Mouse (Mus musculus) activated CD4-positive, CD25-positive, alpha-beta regulatory T cell, adult 4 months (primary cell): ENCODE measurements around the gene Ankrd66. TPM values are rescaled to one million over a fixed set of nuclear protein-coding genes. Genes with fewer than 3 reads are reported as not detected.
"Not testable (repeated sequence)": the region's sequence is repeated elsewhere in the genome, so short reads cannot be mapped to it uniquely, and the experiment has no call there.

Experiments used
- ATAC-seq: one replicate; pipeline ENCODE4 v1.8.0; 2017
- polyA plus RNA-seq, 2 experiments: library from polyadenylated mRNA; unstranded; fragments of 100-300 nt; shearing (Covaris generic); gene quantifications; one replicate each; pipeline ENCODE4 v1.2.1; 2017

Ankrd66 gene
- polyA plus RNA-seq, 2 experiments from 2014 or later = not detected

- no peak for ATAC-seq
Observed at GRCm38 (mm10) chr17:43534362-43535222, 8.8 kb downstream of the Ankrd66 start.

GRCm38 (mm10) chr17:43531192-43531591, 12.2 kb downstream of the Ankrd66 start:
- no peak for ATAC-seq

- ATAC-seq = no peak
Observed at GRCm38 (mm10) chr17:43530507-43530906, 12.9 kb downstream of the Ankrd66 start.

GRCm38 (mm10) chr17:43520166-43520565, 23.3 kb downstream of the Ankrd66 start:
- ATAC-seq = no peak

GRCm38 (mm10) chr17:43518644-43519409, 24.6 kb downstream of the Ankrd66 start:
- no peak for ATAC-seq

- ATAC-seq = no peak
Observed at GRCm38 (mm10) chr17:43510782-43511181, 32.7 kb downstream of the Ankrd66 start.

GRCm38 (mm10) chr17:43504594-43504934, 38.9 kb downstream of the Ankrd66 start:
- ATAC-seq = no peak

- no peak for ATAC-seq
Observed at GRCm38 (mm10) chr17:43503861-43504593, 39.4 kb downstream of the Ankrd66 start.

GRCm38 (mm10) chr17:43502592-43502991, 40.8 kb downstream of the Ankrd66 start, which contains the start of gene Mep1a:
Gene Mep1a (minus strand): TSS chr17:43502812.
- no peak for ATAC-seq

GRCm38 (mm10) chr17:43501631-43502030, 41.8 kb downstream of the Ankrd66 start:
- ATAC-seq = no peak

- no peak for ATAC-seq
Observed at GRCm38 (mm10) chr17:43501223-43501622, 42.2 kb downstream of the Ankrd66 start.

GRCm38 (mm10) chr17:43500513-43500912, 42.9 kb downstream of the Ankrd66 start:
- no peak for ATAC-seq

- no peak for ATAC-seq
Observed at GRCm38 (mm10) chr17:43497521-43497920, 45.9 kb downstream of the Ankrd66 start.

GRCm38 (mm10) chr17:43495502-43495901, 47.9 kb downstream of the Ankrd66 start:
- ATAC-seq = no peak

- not testable (repeated sequence) for ATAC-seq
Observed at GRCm38 (mm10) chr17:43490371-43490770, 53.1 kb downstream of the Ankrd66 start.

- ATAC-seq = no peak
Observed at GRCm38 (mm10) chr17:43488439-43489151, 54.8 kb downstream of the Ankrd66 start.

GRCm38 (mm10) chr17:43485982-43486381, 57.5 kb downstream of the Ankrd66 start:
- no peak for ATAC-seq

Other genes with a start within 250 kb of the Ankrd66 start
- under 1 TPM in 1 of 2 experiments, not detected in 1; 0.09 TPM for gene Adgrf5, start 183.2 kb downstream of the Ankrd66 start, polyA plus RNA-seq
- gene Mep1a, start 40.8 kb downstream of the Ankrd66 start, polyA plus RNA-seq = not detected
- gene Pla2g7, start 24.5 kb upstream of the Ankrd66 start, polyA plus RNA-seq = under 1 TPM in 1 of 2 experiments, not detected in 1; 0.89 TPM
- not detected for gene Tdrd6, start 86.7 kb upstream of the Ankrd66 start, polyA plus RNA-seq
- gene Slc25a27, start 123.6 kb upstream of the Ankrd66 start, polyA plus RNA-seq = 1 to 10 TPM; 2.6 TPM
- 1 to 10 TPM in 1 of 2 experiments, under 1 TPM in 1; 0.61 to 1.2 TPM for gene Cyp39a1, start 123.8 kb upstream of the Ankrd66 start, polyA plus RNA-seq